Mouse (Mus musculus): ENCODE results near the gene Rnasek.

The Rnasek gene

DNA sequence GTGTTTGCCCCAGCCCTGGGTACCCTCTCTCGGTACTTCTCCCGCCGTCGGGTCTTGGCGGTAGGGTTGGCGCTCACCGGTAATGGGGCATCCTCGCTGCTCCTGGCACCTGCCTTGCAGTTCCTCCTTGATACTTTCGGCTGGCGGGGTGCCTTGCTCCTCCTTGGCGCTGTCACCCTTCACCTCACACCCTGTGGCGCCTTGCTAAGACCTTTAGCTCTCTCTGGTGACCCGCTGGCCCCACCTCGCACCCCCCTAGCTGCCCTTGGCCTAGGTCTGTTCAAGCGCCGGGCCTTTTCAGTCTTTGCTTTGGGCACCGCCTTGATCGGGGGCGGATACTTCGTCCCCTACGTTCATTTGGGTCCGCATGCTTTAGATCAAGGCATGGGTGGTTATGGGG is 24.3 kb downstream of the Rnasek start:
- DNase-seq: peak in 1 of 2 experiments; percentile 9

DNA sequence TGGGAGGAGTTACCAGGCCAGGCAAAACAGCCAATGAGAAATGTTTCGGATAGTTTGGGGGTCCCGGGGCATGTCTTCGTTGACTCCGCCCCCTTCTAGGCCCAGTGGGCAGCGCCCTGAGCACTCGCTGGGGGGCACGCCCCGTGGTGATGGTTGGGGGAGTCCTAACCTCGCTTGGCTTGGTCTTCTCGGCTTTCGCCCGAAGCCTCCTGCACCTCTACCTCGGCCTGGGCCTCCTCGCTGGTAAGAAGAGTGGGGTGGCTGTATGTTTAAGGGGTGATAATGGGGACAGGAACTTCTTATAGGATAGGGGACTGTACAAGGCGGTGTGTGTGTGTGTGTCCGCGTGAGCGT is 24.8 kb downstream of the Rnasek start:
- no peak for DNase-seq

DNA sequence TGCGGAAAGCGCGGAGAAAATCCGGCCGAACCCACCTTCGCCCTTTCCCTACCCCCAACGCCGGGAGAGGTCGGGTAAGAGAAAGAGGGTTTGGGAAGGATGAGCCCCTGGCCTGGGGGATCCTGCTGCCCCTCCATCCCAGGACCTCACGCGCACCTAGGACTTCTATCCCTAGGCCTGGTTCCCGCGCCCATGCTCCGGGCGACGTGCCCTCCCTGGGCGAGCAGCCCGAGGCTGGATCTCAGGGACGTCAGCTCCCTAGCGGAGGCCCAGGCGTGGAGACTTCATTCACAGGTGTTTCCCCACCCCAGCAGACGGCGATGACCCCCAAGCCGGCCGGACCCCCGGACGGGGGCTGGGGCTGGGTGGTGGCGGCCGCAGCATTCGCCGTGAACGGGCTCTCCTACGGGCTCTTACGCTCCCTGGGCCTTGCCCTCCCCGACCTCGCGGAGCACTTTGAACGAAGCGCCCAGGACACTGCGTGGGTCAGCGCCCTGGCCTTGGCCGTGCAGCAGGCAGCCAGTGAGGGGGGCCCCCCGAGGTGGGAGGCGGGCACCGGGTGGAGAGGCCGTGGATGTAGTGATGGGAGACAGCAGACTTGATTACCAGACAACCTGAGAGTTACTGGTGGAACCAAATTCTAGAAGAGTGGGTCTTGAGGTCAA is 25.3 kb downstream of the Rnasek start:
- peak in 1 of 2 experiments; percentile 19 for DNase-seq

GRCm38 (mm10) chr11:70213736-70214135 is 25.9 kb downstream of the Rnasek start:
- DNase-seq: no peak

DNA sequence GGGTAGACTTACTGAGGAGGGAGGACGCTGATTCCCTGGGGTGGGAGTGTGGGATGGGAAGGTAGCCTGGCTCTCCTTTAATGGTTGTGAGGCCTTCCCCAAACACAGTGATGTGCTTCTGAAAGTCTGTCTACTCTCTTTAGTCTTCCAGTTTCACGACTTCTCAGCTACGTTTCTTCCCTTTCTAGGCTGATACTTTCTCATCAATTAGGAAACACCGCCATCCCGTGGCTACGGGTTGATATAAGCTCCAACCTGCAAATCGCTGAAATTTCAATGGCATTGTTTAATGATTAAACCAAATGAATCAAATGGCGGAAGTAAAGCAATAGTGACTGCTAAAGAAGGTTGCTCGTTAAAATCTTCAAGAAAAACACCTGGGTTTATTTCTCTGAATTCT is 26.7 kb downstream of the Rnasek start:
- peak; percentile 29 to 44 for DNase-seq

DNA sequence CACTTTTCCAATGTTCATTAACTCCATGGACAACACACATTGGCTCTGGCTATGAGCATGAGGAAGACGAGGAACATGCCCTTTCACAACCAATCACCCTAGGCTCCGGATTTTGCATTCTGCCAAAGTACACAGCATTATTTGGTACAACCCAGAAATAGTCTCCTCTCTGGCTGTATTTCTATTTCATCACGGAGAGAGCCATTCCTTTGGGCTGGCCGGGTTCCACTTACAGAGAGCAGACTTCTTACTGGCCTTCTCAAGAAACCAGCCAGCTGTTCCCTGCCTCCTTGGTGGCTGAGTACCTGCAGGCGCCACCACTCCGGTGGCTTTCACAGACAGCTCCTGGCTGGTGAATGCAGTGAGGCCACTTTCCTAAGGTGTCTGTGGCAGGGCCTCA is 27.2 kb downstream of the Rnasek start, which contains the start of gene Slc16a11:
Gene Slc16a11 (plus strand): TSS at position 330 of the 400 bp plus-strand sequence.
- no peak for DNase-seq

- DNase-seq: no peak
These were observed 27.7 kb downstream of the Rnasek start for GRCm38 (mm10) chr11:70211972-70212371.

- DNase-seq: no peak
These were observed 29.0 kb downstream of the Rnasek start for GRCm38 (mm10) chr11:70210681-70211080.

DNA sequence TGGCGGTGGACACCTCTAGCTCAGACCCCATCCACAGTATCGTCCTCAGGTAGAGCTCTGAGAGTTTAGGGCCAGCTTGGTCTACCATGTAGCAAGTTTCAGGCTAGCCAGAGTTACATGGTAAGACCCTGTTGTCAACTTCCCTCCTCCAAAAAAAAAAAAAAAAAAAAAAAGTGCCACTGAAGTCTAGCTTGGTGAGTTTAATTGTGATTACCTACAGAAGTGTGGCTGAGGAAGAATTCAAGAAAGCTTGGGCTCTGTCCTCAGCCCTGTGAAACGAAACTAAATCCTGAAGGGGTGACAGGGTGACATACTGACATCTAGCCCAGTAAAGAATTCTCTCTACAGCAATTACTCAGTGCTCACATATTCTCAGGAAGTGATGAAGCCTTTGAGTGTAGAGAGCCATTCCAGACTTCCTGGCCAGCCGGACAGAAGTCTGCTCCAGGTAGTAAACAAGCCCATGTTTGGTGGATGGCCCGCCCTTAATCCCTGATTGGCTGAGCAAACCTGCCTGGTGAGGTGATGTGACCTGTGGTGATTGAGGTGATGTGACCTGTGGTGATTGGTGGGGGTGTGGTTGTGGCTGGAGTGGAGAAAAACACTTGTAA is 30.8 kb downstream of the Rnasek start:
- no peak for DNase-seq

DNA sequence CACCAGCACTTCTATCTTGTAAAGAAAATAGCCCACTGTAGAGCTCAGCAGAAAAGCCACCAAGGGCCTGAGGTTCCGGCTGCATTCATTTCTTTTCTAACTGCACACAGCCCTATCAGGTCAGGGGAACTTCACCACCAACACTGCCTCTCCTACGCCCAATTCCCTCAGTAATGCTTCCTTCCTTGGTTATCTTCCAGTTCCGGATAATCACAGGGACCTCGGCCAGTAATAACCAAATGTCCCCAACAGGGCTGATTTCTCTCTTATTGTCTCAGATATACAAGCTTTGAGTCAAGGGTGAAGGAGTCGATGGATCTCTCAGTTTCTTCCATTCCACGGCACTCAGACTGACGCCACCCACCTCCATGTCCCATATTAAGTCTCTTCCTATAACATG is 32.4 kb downstream of the Rnasek start:
- no peak for DNase-seq

DNA sequence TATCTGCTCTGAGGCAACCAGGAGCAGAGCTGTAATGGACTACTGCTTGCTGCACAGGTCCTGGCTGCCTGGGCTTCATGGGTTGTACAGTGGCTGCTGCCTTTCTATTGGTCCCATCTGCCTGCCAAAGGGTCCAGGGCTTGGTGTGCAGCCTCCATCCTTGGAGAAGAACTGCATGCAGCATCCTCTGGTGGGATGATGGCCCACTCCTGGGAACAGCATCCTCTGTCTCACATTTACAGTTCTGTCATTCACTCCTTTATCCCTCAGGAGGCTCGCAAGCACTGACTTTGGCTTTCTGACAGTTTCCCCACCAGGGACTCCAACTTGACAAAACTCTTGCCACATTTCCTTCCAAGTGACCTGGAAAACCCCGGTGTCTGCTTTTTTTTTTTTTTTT is 32.8 kb downstream of the Rnasek start:
- no peak for DNase-seq

GRCm38 (mm10) chr11:70201691-70202090 is 38.0 kb downstream of the Rnasek start:
- DNase-seq: peak; percentile 69 to 79

DNA sequence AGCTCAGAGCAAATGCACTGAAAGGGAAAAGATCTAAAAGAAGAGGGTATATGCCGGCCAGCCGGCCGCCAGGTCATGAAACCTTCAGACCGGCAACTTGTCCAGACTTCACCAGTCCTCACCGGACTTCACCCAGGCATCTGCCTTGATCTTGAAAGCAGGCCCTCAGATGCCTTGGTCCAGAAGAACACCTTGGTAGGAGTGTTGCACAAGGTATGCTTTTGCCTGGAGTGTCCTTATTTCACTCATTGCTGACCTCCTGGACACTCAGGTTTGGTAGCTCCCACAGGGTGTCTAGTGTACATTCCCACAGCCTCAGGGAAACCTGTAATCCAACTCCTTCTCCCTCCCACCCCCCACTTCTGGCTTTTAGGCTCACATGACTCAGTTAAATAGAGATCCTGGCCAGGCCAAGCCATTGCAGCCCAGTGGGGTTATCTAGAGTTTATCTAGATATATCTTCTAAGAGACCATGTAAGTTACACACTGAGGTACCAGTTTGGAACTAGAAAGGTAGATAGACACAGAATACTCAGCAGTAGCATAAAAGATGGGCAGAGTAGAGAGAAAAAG is 39.5 kb downstream of the Rnasek start:
- DNase-seq: no peak

GRCm38 (mm10) chr11:70199107-70199506 is 40.5 kb downstream of the Rnasek start:
- no peak for DNase-seq

- DNase-seq: no peak
These were observed 41.3 kb downstream of the Rnasek start for GRCm38 (mm10) chr11:70198332-70198731.

GRCm38 (mm10) chr11:70193354-70194285 is 46.0 kb downstream of the Rnasek start:
- DNase-seq: no peak

GRCm38 (mm10) chr11:70192157-70192556 is 47.5 kb downstream of the Rnasek start:
- DNase-seq: no peak

- no peak for DNase-seq
These were observed 48.5 kb downstream of the Rnasek start for GRCm38 (mm10) chr11:70191188-70191587.

DNA sequence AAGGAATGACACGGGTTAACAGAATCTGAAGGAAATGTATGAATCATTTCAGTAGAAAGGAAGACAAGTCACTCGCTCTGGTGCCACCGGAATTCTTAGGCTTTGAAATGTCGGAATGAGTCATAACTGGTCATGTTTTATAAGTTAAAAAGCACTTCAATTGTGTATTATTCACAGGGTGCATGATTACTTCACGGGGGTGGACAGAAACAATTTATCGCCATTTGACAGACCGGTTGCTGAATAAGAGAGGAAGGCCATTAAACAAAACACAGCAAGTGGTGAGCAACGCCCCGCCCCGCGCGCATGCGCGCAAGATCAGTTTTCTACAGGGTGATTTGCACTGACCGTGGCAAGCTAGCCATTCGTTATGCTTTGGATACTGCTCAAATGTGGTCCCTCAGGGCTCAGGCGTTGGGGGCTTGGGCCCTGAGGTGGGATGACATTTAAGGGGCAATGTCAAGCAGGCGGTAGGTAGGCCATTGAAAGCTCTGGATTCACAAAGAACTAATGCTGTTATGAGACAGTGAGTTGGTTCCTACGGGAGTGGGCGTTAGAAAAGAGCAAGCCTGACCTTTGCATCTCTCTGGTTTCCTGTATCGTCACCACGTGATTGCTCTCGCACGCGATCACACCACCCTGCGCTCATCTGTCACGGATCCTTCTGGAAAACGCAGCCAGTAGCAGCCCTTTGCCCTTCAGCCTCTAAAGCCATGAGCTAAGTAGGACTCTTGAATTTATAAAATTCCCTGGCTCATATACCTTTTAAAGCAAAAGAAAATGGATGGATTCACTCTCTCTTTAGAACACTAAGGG is 50.1 kb downstream of the Rnasek start:
- DNase-seq: no peak

Data from thymus, postnatal 36 days (tissue).